Mouse (Mus musculus) heart, adult 2 months (tissue): ENCODE measurements at regions not wholly inside any gene's neighbourhood (a gene's known extent, or its start where the extent isn't known, plus 50 kb on each side); places are given as distances from the start of the nearest gene placed in this dataset.

Experiments used
- CTCF ChIP-seq: fragments of 200-600 bp; IDR thresholded peaks from 2 replicates; pipeline ENCODE4 v1.8.1; 2022; ENCODE audit warnings: antibody characterized with exemption, mild to moderate bottlenecking, moderate library complexity
- POLR2A ChIP-seq: fragments of 200-500 bp; IDR thresholded peaks from 2 replicates; pipeline ENCODE4 v1.6.1; 2011; ENCODE audit warnings: mild to moderate bottlenecking, low read depth, low read length, control low read depth; ENCODE audit not compliant: insufficient read depth

GRCm38 (mm10) chr10:50199857-50200256 lies 392.6 kb upstream of the Ascc3 start:
- TF ChIP-seq POLR2A = no peak
- TF ChIP-seq CTCF = 0 out of 2 replicates have a peak, but pooled peaks have one; percentile 1
